Mouse (Mus musculus): ENCODE measurements around the gene Dtx3. TPM values are rescaled to one million over a fixed set of nuclear protein-coding genes. Genes with fewer than 3 reads are reported as not detected.

The Dtx3 gene
- polyA plus RNA-seq, 1 experiment from 2014 or later, result 83.0 TPM

DNA sequence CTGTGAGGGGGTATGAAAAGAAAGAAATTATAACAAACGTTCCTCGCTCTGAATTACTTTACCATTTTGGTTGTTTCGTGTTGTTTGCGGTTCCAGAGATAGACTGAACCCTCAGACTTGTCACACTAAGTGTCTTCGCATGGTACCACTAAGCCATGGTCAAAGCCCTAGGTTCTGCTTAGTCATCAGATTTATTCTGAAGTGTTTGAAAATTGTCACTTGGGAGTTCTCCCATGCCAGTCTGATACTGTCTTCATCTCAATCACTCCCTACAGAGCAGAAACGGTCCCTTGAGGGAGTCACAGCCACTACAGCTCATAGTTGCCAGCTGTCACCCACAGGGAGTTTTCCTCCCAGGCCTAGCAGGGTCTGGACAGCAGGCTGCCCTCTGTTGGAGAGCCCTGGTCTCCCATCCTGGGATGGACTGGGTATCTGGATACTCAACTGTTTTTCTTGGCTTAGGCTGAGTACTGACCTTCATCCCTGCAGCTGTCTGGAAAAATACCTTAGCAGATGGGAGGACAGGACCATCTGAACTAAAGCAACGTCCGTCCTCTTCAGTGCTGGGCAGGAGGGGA is 30.9 kb upstream of the Dtx3 start:
- Histone ChIP-seq H3K36me3 (ENCODE audit: control insufficient read depth, insufficient read depth, low read length) (no peaks in the 10 kb centered on the region), H3K27me3 (ENCODE audit: control insufficient read depth, insufficient read depth, low read length) (0 out of 2 replicates have a peak, but pooled peaks cover 4% of the 10 kb centered on the region), H3K27ac (ENCODE audit: low read depth, low read length) (no peak overlapping the region), H3K9ac (ENCODE audit: low read depth, low read length) (no peak overlapping the region), H3K4me2 (no peak overlapping the region), H3K4me1 (ENCODE audit: control insufficient read depth, insufficient read depth, low read length) (no peaks in the 10 kb centered on the region), H3K4me3 (ENCODE audit: low read depth, low read length) (no peak overlapping the region), H3K9me3 (replicated peaks; ENCODE audit: control insufficient read depth, low read length) (no peaks in the 10 kb centered on the region)
- 58% methylated on average over 8 of the region's 8 CpGs for WGBS (ENCODE audit: insufficient replicate concordance)
- no peak for ATAC-seq (replicated peaks; ENCODE audit: insufficient number of reproducible peaks, low FRiP score, low TSS enrichment)

DNA sequence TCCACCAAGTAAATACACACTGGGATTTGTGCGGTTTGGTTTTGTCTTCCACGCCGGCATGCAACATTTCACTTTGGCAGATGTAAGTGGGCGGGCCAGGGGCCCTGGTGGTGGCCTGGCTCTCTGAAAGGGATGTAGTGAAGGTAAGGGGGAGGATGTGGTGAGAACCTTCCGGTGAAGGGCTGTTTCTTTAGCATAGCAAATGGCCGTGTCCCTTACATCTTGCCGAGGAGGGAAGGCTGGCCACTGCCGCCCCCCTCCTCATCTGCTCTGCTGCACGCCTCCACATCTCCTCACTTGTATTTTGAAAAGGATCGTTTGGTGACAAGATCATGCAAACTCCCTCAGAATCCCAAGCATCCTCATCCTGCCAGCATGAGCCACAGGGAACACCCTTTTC is 30.2 kb upstream of the Dtx3 start:
- Histone ChIP-seq H3K9me3 (replicated peaks; ENCODE audit: control insufficient read depth, low read length) (no peaks in the 10 kb centered on the region), H3K9ac (ENCODE audit: low read depth, low read length) (no peak overlapping the region)

DNA sequence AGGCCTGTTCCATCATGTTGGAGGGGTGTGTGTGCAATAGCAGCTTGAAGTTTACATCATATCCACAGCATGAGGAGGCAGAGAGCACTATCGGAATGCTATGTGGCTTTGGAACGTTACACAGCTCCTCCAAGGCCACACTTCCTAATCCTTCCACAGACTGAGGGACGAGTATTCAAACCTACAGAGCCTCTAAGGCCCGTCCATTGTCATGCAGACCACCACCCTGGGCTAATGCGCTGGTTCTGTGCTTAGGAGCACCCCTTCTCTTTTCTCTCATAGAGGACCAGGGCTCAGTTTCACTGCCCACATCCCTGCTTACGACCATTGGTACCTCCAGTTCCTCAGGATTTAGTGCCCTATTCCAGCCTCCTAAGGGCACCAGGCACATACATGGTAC is 29.7 kb upstream of the Dtx3 start:
- H3K9me3 ChIP-seq (replicated peaks; ENCODE audit: control insufficient read depth, low read length), result no peaks in the 10 kb centered on the region
- no peak overlapping the region for H3K4me2 ChIP-seq
- no peaks in the 10 kb centered on the region for H3K36me3 ChIP-seq (ENCODE audit: control insufficient read depth, insufficient read depth, low read length)
- 0 out of 2 replicates have a peak, but pooled peaks cover 1% of the 10 kb centered on the region for H3K27me3 ChIP-seq (ENCODE audit: control insufficient read depth, insufficient read depth, low read length)
- ATAC-seq (replicated peaks; ENCODE audit: insufficient number of reproducible peaks, low FRiP score, low TSS enrichment), result no peak
- no peak overlapping the region for H3K4me3 ChIP-seq (ENCODE audit: low read depth, low read length)
- H3K4me1 ChIP-seq (ENCODE audit: control insufficient read depth, insufficient read depth, low read length), result no peaks in the 10 kb centered on the region
- no peak overlapping the region for H3K9ac ChIP-seq (ENCODE audit: low read depth, low read length)
- 43% methylated on average over 6 of the region's 6 CpGs for WGBS (ENCODE audit: insufficient replicate concordance)
- H3K27ac ChIP-seq (ENCODE audit: low read depth, low read length), result no peak overlapping the region

More for the DNA sequence above, 30.2 kb upstream of the Dtx3 start:
- Histone ChIP-seq H3K4me1 (ENCODE audit: control insufficient read depth, insufficient read depth, low read length) (no peaks in the 10 kb centered on the region), H3K4me3 (ENCODE audit: low read depth, low read length) (no peak overlapping the region), H3K27me3 (ENCODE audit: control insufficient read depth, insufficient read depth, low read length) (0 out of 2 replicates have a peak, but pooled peaks cover 4% of the 10 kb centered on the region), H3K36me3 (ENCODE audit: control insufficient read depth, insufficient read depth, low read length) (no peaks in the 10 kb centered on the region), H3K27ac (ENCODE audit: low read depth, low read length) (no peak overlapping the region), H3K4me2 (no peak overlapping the region)
- 23% methylated on average over 10 of the region's 10 CpGs for WGBS (ENCODE audit: insufficient replicate concordance)
- ATAC-seq (replicated peaks; ENCODE audit: insufficient number of reproducible peaks, low FRiP score, low TSS enrichment), result no peak

DNA sequence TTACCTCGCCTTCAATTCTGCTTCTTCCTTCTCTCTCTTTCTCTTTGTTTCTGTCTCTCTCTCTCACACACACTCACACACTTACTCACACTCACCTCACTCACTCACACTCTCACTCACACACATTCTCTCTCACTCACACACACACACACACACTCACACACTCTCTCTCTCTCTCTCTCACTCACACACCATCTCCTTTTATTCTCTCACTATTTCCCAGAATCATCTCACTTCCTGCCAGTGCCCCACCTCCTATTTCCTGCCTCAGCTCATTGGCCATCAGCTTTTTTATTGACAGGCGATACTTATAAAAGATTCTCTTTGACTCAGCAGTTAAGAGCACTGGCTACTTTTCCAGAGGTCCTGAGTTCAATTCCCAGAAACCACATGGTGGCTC is 22.8 kb upstream of the Dtx3 start:
- no peaks in the 10 kb centered on the region for H3K36me3 ChIP-seq (ENCODE audit: control insufficient read depth, insufficient read depth, low read length)

DNA sequence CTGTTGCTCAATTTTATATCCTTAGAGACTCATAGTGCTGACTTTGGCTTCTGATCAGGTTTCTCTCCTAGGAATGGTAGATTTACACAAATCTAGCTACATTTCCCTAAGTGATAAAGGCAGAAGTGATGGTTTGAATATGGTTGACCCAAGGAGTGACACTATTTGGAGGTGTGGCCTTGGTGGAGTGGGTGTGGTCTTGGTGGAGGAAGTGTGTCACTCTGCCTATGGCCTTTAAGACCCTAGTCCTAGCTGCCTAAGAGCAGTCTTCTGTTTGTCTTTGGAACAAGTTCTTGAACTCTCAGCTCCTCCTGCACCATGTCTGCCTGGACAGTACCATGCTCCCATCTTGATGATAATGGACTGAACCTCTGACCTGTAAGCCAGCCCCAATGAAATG is 21.6 kb upstream of the Dtx3 start:
- H3K27ac ChIP-seq (ENCODE audit: low read depth, low read length), result no peak overlapping the region
- no peak overlapping the region for H3K4me2 ChIP-seq
- no peaks in the 10 kb centered on the region for H3K4me1 ChIP-seq (ENCODE audit: control insufficient read depth, insufficient read depth, low read length)
- no peak overlapping the region for H3K4me3 ChIP-seq (ENCODE audit: low read depth, low read length)
- no peak for ATAC-seq (replicated peaks; ENCODE audit: insufficient number of reproducible peaks, low FRiP score, low TSS enrichment)
- H3K9ac ChIP-seq (ENCODE audit: low read depth, low read length), result no peak overlapping the region
- H3K9me3 ChIP-seq (replicated peaks; ENCODE audit: control insufficient read depth, low read length), result no peaks in the 10 kb centered on the region
- H3K27me3 ChIP-seq (ENCODE audit: control insufficient read depth, insufficient read depth, low read length), result no peaks in the 10 kb centered on the region
- no peaks in the 10 kb centered on the region for H3K36me3 ChIP-seq (ENCODE audit: control insufficient read depth, insufficient read depth, low read length)

More for the DNA sequence above, 22.8 kb upstream of the Dtx3 start:
- Histone ChIP-seq H3K9ac (ENCODE audit: low read depth, low read length) (no peak overlapping the region), H3K27me3 (ENCODE audit: control insufficient read depth, insufficient read depth, low read length) (no peaks in the 10 kb centered on the region), H3K4me3 (ENCODE audit: low read depth, low read length) (no peak overlapping the region), H3K27ac (ENCODE audit: low read depth, low read length) (no peak overlapping the region), H3K4me1 (ENCODE audit: control insufficient read depth, insufficient read depth, low read length) (no peaks in the 10 kb centered on the region), H3K9me3 (replicated peaks; ENCODE audit: control insufficient read depth, low read length) (no peaks in the 10 kb centered on the region), H3K4me2 (no peak overlapping the region)
- WGBS (ENCODE audit: insufficient replicate concordance), result 87% methylated on average over 2 of the region's 2 CpGs
- no peak for ATAC-seq (replicated peaks; ENCODE audit: insufficient number of reproducible peaks, low FRiP score, low TSS enrichment)

DNA sequence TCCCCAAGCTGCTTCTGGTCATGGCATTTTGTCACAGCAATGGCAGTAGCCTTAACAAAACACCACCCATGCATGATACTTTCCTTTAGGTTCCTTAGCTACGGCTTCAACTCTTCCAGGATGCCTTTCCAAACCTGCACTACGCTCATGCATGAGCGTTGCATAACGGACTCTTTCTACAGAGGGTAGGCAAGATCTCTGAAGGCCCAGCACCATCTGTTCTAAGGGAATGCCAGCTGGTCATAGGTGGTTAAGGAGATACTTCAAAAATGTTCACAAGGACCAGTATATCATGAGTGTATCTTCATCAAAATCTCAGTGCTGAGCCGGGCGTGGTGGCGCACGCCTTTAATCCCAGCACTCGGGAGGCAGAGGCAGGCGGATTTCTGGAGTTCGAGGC is 20.9 kb upstream of the Dtx3 start:
- Histone ChIP-seq H3K4me1 (ENCODE audit: control insufficient read depth, insufficient read depth, low read length) (no peaks in the 10 kb centered on the region), H3K9ac (ENCODE audit: low read depth, low read length) (no peak overlapping the region), H3K36me3 (ENCODE audit: control insufficient read depth, insufficient read depth, low read length) (no peaks in the 10 kb centered on the region), H3K4me2 (no peak overlapping the region), H3K4me3 (ENCODE audit: low read depth, low read length) (no peak overlapping the region), H3K9me3 (replicated peaks; ENCODE audit: control insufficient read depth, low read length) (no peaks in the 10 kb centered on the region), H3K27ac (ENCODE audit: low read depth, low read length) (no peak overlapping the region), H3K27me3 (ENCODE audit: control insufficient read depth, insufficient read depth, low read length) (no peaks in the 10 kb centered on the region)
- no peak for ATAC-seq (replicated peaks; ENCODE audit: insufficient number of reproducible peaks, low FRiP score, low TSS enrichment)
- WGBS (ENCODE audit: insufficient replicate concordance), result 84% methylated on average over 11 of the region's 11 CpGs

DNA sequence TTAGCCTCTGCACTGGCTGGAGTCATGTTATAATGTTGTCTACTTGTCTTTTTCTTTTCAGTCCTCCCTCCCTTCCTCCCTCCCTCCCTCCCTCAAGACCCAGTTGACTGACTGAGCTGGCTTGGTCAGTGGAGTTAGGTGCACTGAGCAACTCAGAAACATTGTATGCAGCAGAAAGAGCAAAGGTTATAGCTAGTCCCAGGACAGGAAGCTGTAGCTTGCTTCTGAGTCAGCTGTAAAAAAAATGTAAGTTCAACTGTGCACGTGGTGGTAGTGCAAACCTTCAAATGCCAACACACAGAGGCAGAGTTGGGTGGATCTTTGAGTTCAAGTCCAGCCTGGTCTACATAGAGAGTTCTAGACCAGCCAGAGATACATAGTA is 18.9 kb upstream of the Dtx3 start:
- Histone ChIP-seq H3K27me3 (ENCODE audit: control insufficient read depth, insufficient read depth, low read length) (no peaks in the 10 kb centered on the region), H3K27ac (ENCODE audit: low read depth, low read length) (no peak overlapping the region), H3K9ac (ENCODE audit: low read depth, low read length) (no peak overlapping the region), H3K36me3 (ENCODE audit: control insufficient read depth, insufficient read depth, low read length) (no peaks in the 10 kb centered on the region), H3K4me1 (ENCODE audit: control insufficient read depth, insufficient read depth, low read length) (peaks cover 8% of the 10 kb centered on the region), H3K4me2 (no peak overlapping the region), H3K4me3 (ENCODE audit: low read depth, low read length) (no peak overlapping the region), H3K9me3 (replicated peaks; ENCODE audit: control insufficient read depth, low read length) (no peaks in the 10 kb centered on the region)
- 43% methylated on average over 1 of the region's 1 CpGs for WGBS (ENCODE audit: insufficient replicate concordance)
- no peak for ATAC-seq (replicated peaks; ENCODE audit: insufficient number of reproducible peaks, low FRiP score, low TSS enrichment)

DNA sequence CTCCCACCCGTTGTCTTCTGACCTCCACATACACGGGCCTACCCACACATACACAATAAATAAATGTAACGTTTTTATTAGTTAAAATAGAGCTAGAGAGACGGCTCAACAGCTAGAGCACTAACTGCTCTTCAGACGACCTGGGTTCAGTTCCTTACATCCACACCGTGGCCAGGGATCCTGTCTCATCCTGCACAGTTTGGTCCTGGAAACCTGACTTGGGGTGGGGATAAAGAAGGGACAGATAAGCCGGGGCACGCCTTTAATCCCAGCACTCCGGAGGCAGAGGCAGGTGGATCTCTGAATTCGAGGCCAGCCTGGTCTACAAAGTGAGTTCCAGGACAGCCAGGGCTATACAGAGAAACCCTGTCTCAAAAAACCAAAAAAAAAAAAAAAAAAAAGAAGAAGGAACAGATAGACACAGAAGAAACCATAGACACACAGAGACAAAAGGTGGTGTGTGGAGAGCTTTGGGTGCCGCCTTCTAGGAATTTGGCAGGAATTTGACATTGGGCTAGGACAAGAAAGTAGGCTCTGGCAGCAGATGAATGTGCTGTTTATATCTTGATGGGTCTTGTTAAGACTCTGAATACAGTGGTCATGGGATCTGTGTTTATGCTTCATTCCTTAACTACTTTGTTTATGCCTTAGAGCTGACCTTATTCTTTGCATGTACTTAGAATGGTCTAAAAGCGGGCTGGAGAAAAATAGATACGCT is 18.3 kb upstream of the Dtx3 start:
- Histone ChIP-seq H3K36me3 (ENCODE audit: control insufficient read depth, insufficient read depth, low read length) (no peaks in the 10 kb centered on the region), H3K27me3 (ENCODE audit: control insufficient read depth, insufficient read depth, low read length) (no peaks in the 10 kb centered on the region), H3K27ac (ENCODE audit: low read depth, low read length) (no peak overlapping the region), H3K9me3 (replicated peaks; ENCODE audit: control insufficient read depth, low read length) (no peaks in the 10 kb centered on the region), H3K4me3 (ENCODE audit: low read depth, low read length) (no peak overlapping the region), H3K9ac (ENCODE audit: low read depth, low read length) (no peak overlapping the region), H3K4me2 (no peak overlapping the region), H3K4me1 (ENCODE audit: control insufficient read depth, insufficient read depth, low read length) (peaks cover 8% of the 10 kb centered on the region)
- 80% methylated on average over 13 of the region's 13 CpGs for WGBS (ENCODE audit: insufficient replicate concordance)
- no peak for ATAC-seq (replicated peaks; ENCODE audit: insufficient number of reproducible peaks, low FRiP score, low TSS enrichment)

DNA sequence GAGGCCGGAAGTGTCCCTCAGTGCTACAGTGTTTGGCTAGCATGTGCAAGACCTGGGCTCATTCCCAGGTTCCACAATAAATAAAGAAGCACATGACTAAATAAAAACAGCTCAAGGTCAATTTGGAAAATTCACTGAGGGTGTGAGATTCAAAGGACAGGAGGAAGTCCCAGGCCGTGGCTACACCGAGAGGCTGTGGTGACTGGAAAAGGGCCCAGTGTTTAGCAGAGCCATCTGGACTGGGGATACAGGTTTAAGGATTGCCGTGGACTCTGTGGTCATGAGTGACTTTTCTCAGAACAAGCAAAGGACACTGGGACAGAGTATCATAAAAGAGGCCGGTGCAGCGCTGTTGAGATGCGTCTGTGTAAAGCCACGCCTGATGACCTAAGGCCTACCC is 17.7 kb upstream of the Dtx3 start:
- peaks cover 8% of the 10 kb centered on the region for H3K4me1 ChIP-seq (ENCODE audit: control insufficient read depth, insufficient read depth, low read length)
- H3K9me3 ChIP-seq (replicated peaks; ENCODE audit: control insufficient read depth, low read length), result no peaks in the 10 kb centered on the region
- H3K27me3 ChIP-seq (ENCODE audit: control insufficient read depth, insufficient read depth, low read length), result no peaks in the 10 kb centered on the region
- H3K4me3 ChIP-seq (ENCODE audit: low read depth, low read length), result no peak overlapping the region
- H3K27ac ChIP-seq (ENCODE audit: low read depth, low read length), result no peak overlapping the region
- H3K36me3 ChIP-seq (ENCODE audit: control insufficient read depth, insufficient read depth, low read length), result no peaks in the 10 kb centered on the region
- WGBS (ENCODE audit: insufficient replicate concordance), result 84% methylated on average over 8 of the region's 8 CpGs
- H3K9ac ChIP-seq (ENCODE audit: low read depth, low read length), result no peak overlapping the region
- H3K4me2 ChIP-seq, result no peak overlapping the region
- no peak for ATAC-seq (replicated peaks; ENCODE audit: insufficient number of reproducible peaks, low FRiP score, low TSS enrichment)

Measured in heart, embryonic 11.5 days (tissue).